Mouse (Mus musculus): ENCODE measurements at regions not wholly inside any gene's neighbourhood (a gene's known extent, or its start where the extent isn't known, plus 50 kb on each side); places are given as distances from the start of the nearest gene placed in this dataset.
"Not testable (repeated sequence)": the region's sequence is repeated elsewhere in the genome, so short reads cannot be mapped to it uniquely, and the experiment has no call there.

DNA sequence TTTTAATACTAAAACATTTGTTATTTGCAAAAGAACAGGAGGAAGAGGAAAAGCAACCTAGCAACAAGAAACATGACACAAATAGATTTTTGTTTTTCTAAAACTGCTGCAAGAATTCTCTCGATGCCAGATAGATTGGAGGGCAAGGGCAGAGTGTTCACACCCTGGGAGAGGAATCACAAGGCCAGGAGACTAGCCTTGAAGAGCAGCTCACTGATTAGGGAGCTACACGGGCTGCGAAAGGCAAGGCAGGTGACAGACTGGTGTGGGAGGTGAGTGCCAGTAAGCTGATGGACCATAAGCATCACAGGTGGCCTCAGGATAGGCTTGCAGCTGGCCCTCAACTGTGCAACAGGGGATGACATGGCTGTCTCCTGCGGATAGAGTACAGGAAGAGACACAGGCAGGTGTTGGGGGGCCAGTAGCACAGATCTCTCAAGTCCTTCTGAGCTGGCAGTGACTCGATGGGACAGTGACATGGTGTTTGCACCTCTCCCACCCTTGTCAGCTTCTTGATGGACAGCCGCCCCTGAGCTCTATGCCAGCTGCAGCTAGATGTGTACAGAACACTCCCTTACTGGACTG lies 102.0 kb upstream of the Abca1 start:
- DNase-seq, result no peak

DNA sequence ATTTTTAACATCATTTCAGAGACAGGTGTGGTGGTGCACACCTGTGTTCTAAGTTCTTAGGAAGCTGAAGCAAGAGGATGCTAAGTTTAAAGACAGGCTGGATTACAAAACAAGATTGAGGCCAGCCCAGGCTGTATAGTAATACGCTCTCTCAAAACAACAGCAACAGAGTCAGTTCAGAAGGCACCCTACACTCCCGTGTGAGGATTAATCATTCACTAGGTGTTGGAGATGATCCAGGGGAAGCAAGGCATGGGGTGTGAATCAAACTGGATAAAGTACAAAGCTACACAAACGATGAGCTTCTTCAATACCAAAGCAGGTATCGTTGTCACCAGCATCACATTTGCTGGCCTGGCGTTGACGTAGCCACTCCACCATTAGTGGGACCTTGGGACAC lies 99.3 kb upstream of the Abca1 start:
- no peak for DNase-seq

DNA sequence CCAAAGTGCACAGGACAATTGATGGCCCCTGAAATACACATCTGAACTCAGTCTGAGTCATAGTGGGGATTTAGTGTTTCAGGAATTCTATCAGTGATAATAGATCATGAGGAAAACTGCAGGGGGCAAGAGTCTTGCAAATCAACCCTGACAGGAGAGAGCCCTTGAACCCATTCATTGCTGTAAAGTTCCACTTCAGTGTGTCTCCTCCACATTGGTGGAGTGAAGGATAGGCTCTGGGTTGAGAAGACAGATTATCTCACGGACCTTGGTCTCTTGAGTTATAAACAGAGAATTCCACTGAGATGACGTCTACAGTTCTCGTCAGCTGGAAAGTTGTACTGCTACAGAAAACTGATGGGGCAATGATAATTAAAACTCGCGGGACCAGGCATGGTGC lies 97.3 kb upstream of the Abca1 start:
- no peak for DNase-seq

GRCm38 (mm10) chr4:53254483-53254882 lies 94.8 kb upstream of the Abca1 start:
- DNase-seq, result no peak

DNA sequence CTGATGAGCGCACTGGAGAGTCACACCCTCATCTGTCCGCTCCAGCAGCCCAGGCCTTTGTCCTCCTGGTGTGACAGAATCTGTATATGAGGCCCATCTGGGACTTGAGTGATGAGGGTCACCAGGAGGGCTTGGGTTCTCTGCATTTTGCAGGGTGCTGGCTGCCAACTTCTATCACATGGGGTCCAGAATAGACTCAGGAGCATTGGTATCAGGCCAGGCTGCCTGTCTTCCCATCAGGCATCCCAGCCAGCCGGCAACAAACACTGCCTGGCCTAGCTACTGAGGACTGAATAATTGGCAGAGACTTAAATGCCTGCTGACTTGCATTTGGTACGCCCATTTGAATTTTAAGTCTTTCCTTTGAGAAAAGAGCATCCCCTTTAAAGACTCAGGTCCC lies 94.0 kb upstream of the Abca1 start:
- DNase-seq, result no peak

GRCm38 (mm10) chr4:53250325-53250724 lies 90.6 kb upstream of the Abca1 start:
- DNase-seq, result no peak

DNA sequence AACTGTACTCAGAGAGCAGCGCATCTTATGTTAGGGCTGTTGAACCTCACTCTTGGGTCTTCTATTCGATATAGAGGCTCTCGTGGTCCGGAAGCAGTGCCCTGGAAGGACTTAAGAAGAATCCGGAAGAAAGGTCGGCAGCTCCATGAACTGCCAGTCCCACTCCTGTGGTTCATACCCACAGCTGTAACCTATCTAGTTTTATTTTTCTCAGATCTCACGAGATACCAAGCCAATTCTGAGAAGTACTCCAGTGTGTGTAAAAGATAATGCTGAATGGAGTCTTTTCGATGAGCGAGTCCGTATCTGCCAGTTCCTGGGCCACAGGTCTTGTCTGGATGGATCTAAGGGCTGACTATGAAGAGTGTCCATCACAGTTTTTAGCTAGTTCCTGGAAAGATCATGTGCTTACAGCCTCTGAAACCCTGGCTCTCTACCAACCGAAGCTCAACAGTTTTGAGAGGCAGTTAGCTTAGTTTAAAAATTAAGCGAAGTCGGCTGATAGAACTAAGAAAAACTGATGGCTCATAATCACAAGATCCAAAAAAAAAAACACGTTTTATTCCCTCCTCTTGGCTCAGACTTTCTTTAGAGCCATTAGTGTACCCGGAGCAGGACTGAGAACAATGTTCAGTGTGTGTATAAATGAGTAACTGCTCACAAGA lies 86.5 kb upstream of the Abca1 start:
- DNase-seq, result no peak

DNA sequence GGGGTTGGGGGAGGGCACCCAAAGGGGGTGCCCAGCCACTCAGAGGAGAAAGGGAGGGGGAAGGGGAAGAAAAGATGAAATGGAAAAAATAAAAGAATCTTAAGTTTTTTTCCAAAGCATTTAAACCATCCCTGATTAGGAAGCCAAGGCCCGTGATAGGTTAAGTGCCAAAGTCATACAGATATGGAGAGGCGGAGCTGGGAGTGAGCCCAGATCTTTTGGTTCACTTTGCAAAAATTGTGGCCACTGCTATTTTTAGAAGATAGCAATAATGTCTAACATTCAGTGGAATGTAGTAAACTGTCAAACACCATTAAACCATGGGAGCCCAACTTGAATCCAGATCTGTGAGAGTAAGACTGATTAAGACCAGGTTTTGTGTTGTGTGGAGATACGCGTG lies 85.9 kb upstream of the Abca1 start:
- no peak for DNase-seq

GRCm38 (mm10) chr4:53243473-53243872 lies 83.8 kb upstream of the Abca1 start:
- not testable (repeated sequence) for DNase-seq

DNA sequence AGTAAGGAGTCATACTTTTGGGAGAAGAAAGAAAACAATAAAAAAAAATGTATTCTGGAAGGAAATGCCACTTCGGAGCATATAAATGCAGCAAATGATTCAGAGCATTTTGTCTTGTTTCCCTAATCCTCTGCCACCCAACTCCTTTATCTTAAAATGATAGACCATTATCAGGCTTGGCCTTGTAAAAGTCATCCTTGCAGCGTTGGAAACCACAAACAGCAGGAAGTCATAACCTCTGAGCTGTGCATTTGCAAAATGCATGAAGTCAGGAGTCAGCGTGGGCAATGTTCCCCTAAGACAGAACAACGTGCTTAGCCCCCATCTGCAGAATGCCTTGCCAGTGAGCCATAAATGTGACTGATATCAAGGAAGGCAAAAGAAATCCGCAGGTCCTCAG lies 80.2 kb upstream of the Abca1 start:
- DNase-seq, result no peak

DNA sequence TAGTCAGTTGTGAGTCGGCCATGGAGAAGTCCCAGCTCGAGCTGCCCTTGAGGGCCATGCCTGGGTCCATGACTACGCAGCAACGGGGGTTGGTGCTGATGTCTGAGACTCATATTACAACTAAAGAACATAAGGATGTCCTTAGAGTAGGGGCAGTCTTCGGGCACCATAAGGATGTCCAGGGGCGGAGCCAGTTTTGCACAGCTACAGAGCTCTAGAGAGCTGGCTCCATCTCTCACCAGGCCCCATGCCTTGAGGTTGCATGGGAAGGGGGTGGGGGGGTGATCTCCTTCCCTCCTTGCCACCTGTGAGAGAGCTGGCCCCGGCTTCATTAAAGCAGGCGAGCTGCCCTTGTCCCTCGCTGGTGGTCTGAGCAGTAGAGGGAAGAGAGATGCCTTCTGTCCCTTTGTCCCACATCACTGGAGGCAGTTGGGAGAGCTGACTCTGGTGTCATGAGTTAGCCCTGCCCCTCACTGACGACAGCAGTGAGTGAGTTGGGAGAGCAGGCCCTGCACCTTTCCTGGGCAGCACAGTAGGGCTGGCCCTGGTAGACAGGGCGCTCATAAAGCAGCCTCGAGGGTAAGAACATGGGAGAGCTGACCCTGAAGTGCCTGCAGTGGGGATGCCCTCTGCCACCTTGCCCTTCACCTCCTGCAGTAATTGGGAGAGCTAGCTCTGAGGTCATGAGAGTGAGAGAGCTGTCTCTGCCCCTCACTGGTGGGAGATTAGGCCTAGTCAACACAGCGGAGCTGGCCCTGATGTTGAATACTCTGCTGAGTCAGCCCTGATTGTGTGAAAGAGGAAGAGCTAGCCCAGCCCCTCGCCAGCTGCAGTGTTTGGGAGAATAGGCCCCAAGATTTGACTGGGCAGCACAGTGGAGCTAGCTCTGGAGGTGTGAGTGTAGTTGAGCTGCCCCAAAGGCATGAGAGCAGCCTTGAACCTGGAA lies 78.9 kb upstream of the Abca1 start:
- DNase-seq, result no peak

DNA sequence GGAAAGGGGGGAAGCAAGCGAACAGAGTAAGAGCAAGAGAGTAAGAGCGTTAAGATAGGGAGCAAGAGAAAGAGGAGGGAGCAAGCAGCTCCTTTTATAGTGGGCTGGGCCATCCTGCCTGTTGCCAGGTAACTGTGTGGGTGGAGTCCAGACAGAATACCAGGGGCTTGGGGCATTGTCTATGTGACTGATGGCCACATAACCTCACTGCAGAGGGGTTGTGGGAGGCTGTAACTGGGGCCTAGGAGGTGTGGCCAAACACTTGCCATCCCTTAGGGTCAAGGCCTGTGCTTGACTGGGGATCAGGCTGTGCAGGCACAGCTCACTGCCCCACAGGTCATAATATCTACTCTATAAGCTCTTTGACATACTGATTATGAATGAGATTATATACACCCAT lies 76.2 kb upstream of the Abca1 start:
- no peak for DNase-seq

DNA sequence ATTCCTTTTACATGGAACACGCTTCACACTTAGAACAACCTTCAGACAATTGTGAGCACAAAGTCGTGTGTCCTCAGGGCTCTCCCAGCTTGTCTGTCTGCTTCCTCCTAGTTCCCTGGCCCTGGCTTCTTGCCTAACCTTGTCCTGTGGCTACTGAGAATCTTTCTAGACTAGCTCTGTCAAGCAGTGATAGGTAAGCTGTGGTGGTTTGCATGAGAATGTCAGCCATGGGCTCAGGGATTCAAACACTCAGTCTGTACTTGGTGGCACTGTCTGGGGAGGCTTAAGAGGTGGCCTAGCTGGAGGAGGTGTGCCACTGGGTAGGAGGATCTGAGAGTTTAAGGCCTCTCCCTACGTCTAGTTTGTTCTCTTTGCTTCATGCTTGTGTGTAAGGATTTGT lies 72.7 kb upstream of the Abca1 start:
- DNase-seq, result no peak

GRCm38 (mm10) chr4:53231867-53232266 lies 72.2 kb upstream of the Abca1 start:
- no peak for DNase-seq

DNA sequence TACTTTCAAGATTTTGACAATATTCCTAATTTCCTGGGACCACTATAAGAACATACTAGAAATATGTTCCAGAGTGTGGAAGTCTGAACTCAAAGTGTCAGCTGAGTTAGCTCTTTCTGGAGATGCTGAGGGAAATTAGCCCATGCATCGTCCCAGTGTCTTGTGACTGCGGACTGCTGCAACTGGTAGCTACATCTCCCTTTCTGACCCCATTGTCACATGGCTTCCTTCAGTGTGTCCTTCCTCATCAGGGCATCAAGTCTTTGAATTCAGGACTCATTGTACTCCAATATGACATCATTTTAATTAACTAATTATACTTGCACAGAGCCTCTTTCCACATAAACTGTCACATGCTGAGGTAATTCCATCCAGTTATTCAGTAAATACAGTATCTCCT lies 71.4 kb upstream of the Abca1 start:
- no peak for DNase-seq

GRCm38 (mm10) chr4:53228444-53228843 lies 68.7 kb upstream of the Abca1 start:
- DNase-seq, result no peak

DNA sequence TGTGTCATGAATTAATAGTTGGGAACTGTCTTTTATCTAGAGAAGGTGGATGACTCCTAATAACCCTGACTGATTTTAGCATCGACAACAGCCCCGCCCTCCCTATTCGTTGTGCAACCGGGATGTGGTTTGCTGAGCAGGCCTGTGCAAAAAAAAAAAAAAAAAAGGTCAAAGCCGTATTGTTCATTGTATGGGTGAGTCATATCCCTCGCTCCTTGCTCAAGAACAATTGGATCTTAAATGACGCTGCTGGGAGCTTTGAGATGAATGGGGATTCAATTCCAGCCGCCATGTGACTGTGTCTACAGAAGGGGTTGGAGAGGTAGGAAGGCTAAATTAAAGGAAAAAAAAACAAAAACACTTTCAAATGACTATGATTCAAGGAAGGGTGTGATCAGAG lies 68.1 kb upstream of the Abca1 start:
- peak; percentile 42 to 48 for DNase-seq

GRCm38 (mm10) chr4:53227071-53227470 lies 67.4 kb upstream of the Abca1 start:
- no peak for DNase-seq

GRCm38 (mm10) chr4:53226376-53226775 lies 66.7 kb upstream of the Abca1 start:
- no peak for DNase-seq

DNA sequence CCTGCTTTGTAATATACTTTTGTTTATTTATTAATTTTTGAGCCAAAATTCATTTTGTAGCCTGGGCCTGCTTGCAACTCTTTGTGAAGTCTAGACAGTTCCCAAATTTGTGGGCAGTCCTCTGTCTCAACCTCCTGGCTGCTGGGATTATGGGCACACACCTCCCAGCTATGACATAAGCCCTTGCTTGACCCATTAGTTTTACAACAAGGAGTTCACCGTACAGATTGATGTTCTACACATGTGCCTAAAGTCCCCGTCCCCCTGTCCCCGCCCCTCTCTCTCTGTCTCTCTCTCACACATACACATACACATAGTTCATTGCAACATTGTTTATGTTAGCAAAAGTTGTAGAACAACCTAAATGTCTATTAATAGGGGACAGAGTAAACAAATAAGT lies 63.7 kb upstream of the Abca1 start:
- DNase-seq, result no peak

DNA sequence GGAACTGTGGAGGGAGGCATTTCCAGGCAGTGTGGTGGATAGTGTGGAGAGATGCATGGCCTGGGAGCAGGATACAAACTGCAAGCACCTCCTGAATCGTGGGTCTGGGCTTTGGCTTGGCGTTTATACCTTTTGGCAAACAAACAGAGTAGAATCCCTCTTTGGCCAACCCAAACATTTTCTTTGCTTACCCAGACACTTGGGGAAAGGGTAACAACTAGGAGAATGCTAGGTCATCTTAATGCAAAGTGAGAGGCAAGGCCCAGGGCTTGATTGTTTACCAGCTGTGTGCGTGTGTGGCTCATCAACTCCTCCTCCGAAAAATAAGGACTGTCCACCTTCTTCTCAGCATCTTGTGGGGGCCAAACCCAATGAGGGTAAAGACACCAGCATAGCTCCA lies 61.1 kb upstream of the Abca1 start:
- no peak for DNase-seq

- peak; percentile 35 to 62 for DNase-seq
Observed at GRCm38 (mm10) chr4:53219351-53219750, 59.7 kb upstream of the Abca1 start.

GRCm38 (mm10) chr4:53218752-53219151 lies 59.1 kb upstream of the Abca1 start:
- DNase-seq, result peak; percentile 24 to 46

- DNase-seq, result no peak
Observed at GRCm38 (mm10) chr4:53218291-53218640, 58.6 kb upstream of the Abca1 start.
